42 mouse cellular contexts compared by ENCODE assay signal in genomic region chr8:109964106-109964505, GRCm38 (mm10). TPM values are rescaled to one million over a fixed set of nuclear protein-coding genes. Genes with fewer than 3 reads are reported as not detected.
"Had no signal": no experiment of that assay in that cellular context is flagged by ENCODE, and none has a peak within 500 bp of the region (broad histone marks: within the 10 kb centered on the region; RNA-seq: fewer than 3 reads in every experiment).

No protein-coding gene starts in this region.

- H3K9me3 ChIP-seq: limb, embryonic 10.5 days; limb, embryonic 12.5 days; limb, embryonic 13.5 days; limb, embryonic 15.5 days; liver, embryonic 12.5 days; liver, embryonic 13.5 days; liver, embryonic 15.5 days; lung, embryonic 15.5 days; midbrain, embryonic 10.5 days; midbrain, embryonic 12.5 days; midbrain, embryonic 13.5 days; midbrain, embryonic 15.5 days had no signal

- H3K4me2 ChIP-seq: limb, embryonic 12.5 days; limb, embryonic 13.5 days; limb, embryonic 15.5 days; liver, embryonic 11.5 days; liver, embryonic 12.5 days; liver, embryonic 13.5 days; liver, embryonic 15.5 days; lung, embryonic 14.5 days; lung, embryonic 15.5 days; midbrain, embryonic 11.5 days; midbrain, embryonic 12.5 days; midbrain, embryonic 13.5 days; midbrain, embryonic 15.5 days had no signal

- H3K4me3 ChIP-seq: left cerebral cortex, adult 2 months; limb, embryonic 10.5 days; limb, embryonic 12.5 days; limb, embryonic 13.5 days; limb, embryonic 15.5 days; liver, embryonic 12.5 days; liver, embryonic 13.5 days; liver, embryonic 15.5 days; lung, embryonic 15.5 days; megakaryocyte, embryonic 14.5 days; midbrain, embryonic 10.5 days; midbrain, embryonic 12.5 days; midbrain, embryonic 13.5 days; midbrain, embryonic 15.5 days; myocyte had no signal

- H3K9ac ChIP-seq: limb, embryonic 12.5 days; limb, embryonic 13.5 days; limb, embryonic 15.5 days; liver, embryonic 12.5 days; liver, embryonic 13.5 days; liver, embryonic 14.5 days; liver, embryonic 15.5 days; liver, postnatal 0 days; lung, embryonic 14.5 days; lung, embryonic 15.5 days; midbrain, embryonic 12.5 days; midbrain, embryonic 13.5 days; midbrain, embryonic 15.5 days had no signal

- H3K36me3 ChIP-seq: limb, embryonic 10.5 days; limb, embryonic 12.5 days; limb, embryonic 13.5 days; limb, embryonic 15.5 days; liver, embryonic 12.5 days; liver, embryonic 13.5 days; liver, embryonic 15.5 days; lung, embryonic 15.5 days; midbrain, embryonic 10.5 days; midbrain, embryonic 12.5 days; midbrain, embryonic 13.5 days; midbrain, embryonic 15.5 days had no signal

- ATAC-seq: liver, embryonic 12.5 days; liver, postnatal 0 days; midbrain, embryonic 13.5 days; midbrain, embryonic 15.5 days; midbrain, embryonic 16.5 days had no signal

- DNase-seq: left cerebral cortex, postnatal 4 days; liver; liver, embryonic 13.5 days; liver, postnatal 0 days; lung, adult 18-20 months; lung, adult 2 months; lung, postnatal 14 days; lung, postnatal 36 days; lung, postnatal 4 days; midbrain, embryonic 14.5 days had no signal

- H3K27ac ChIP-seq: left cerebral cortex, adult 2 months; limb, embryonic 10.5 days; limb, embryonic 12.5 days; limb, embryonic 13.5 days; limb, embryonic 15.5 days; liver, embryonic 12.5 days; liver, embryonic 13.5 days; liver, embryonic 14.5 days; liver, embryonic 15.5 days; lung, embryonic 15.5 days; macrophage; midbrain, embryonic 10.5 days; midbrain, embryonic 12.5 days; midbrain, embryonic 13.5 days; midbrain, embryonic 15.5 days had no signal

RNA-seq across cellular contexts. Expression of gene Marveld3, which starts 2.1 kb away (rescaled TPM):
- total RNA-seq: left cerebral cortex, postnatal 25 days; megakaryocyte progenitor cell, adult 5-6 weeks; megakaryocyte, adult 5-6 weeks; megakaryocyte-erythroid progenitor cell, adult 5-6 weeks; monocyte, adult 5-6 weeks had no signal
- polyA plus RNA-seq: liver, embryonic 13.5 days; macrophage had no signal

RNA-seq across cellular contexts. Expression of gene Tat, which starts 26.1 kb away (rescaled TPM):
- total RNA-seq: left cerebral cortex, adult 2 months; left cerebral cortex, adult 8-10 months; left cerebral cortex, postnatal 10 days; left cerebral cortex, postnatal 14 days; left cerebral cortex, postnatal 25 days; left cerebral cortex, postnatal 36 days; left cerebral cortex, postnatal 4 days; megakaryocyte progenitor cell, adult 5-6 weeks; megakaryocyte, adult 5-6 weeks; megakaryocyte-erythroid progenitor cell, adult 5-6 weeks; midbrain, postnatal 0 days; monocyte, adult 5-6 weeks had no signal
- polyA plus RNA-seq: limb, embryonic 10.5 days; limb, embryonic 11.5 days; limb, embryonic 12.5 days; limb, embryonic 13.5 days; limb, embryonic 15.5 days; lung, embryonic 14.5 days; lung, embryonic 15.5 days; macrophage; midbrain, embryonic 10.5 days; midbrain, embryonic 11.5 days; midbrain, embryonic 12.5 days; midbrain, embryonic 13.5 days; midbrain, embryonic 14.5 days; midbrain, embryonic 15.5 days; midbrain, embryonic 16.5 days; myocyte; neural tube, embryonic 11.5 days had no signal
